Mouse (Mus musculus) neural tube, embryonic 14.5 days (tissue): ENCODE measurements around the gene Hoga1. TPM values are rescaled to one million over a fixed set of nuclear protein-coding genes. Genes with fewer than 3 reads are reported as not detected.

Source experiments
- ATAC-seq: fragments of 200-750 bp; cut with Nextera tagmentation; 2 replicates; pipeline ENCODE4 v1.8.0; 2017; ENCODE audit warnings: low read depth, mild to moderate bottlenecking, moderate TSS enrichment, moderate library complexity
- H3K27ac ChIP-seq: fragments of 300-500 bp; sonication (generic); 2 replicates; pipeline ENCODE4 v1.5.1; 2014; ENCODE audit warnings: low read depth, mild to moderate bottlenecking, control low read depth, low read length, moderate library complexity, mixed read lengths
- H3K27me3 ChIP-seq: fragments of 300-500 bp; sonication (generic); 2 replicates; pipeline ENCODE4 v1.6.1; 2014; ENCODE audit warnings: low read length; ENCODE audit not compliant: control insufficient read depth, insufficient read depth
- H3K36me3 ChIP-seq: fragments of 300-500 bp; sonication (generic); 2 replicates; pipeline ENCODE4 v1.6.1; 2014; ENCODE audit warnings: low read length, mixed read lengths; ENCODE audit not compliant: control insufficient read depth, insufficient read depth
- H3K4me1 ChIP-seq: fragments of 300-500 bp; sonication (generic); 2 replicates; pipeline ENCODE4 v1.6.1; 2014; ENCODE audit warnings: low read length; ENCODE audit not compliant: control insufficient read depth, insufficient read depth
- H3K4me2 ChIP-seq: fragments of 300-500 bp; sonication (generic); 2 replicates; pipeline ENCODE4 v1.6.1; 2014; ENCODE audit warnings: mild to moderate bottlenecking, low read depth, low read length, control low read depth
- H3K4me3 ChIP-seq: fragments of 300-500 bp; sonication (generic); 2 replicates; pipeline ENCODE4 v1.5.1; 2014; ENCODE audit warnings: low read depth, low read length, control low read depth, mixed read lengths
- H3K9ac ChIP-seq: fragments of 300-500 bp; sonication (generic); replicated peaks from 2 replicates; pipeline ENCODE4 v1.6.1; 2014; ENCODE audit warnings: low read depth, mild to moderate bottlenecking, control low read depth, low read length, mixed read lengths
- H3K9me3 ChIP-seq: fragments of 300-500 bp; sonication (generic); 2 replicates; pipeline ENCODE4 v1.6.1; 2016; ENCODE audit warnings: low read length; ENCODE audit not compliant: control insufficient read depth
- WGBS: fragments of 180-500 bp; shearing (Covaris S2); extraction: QIAGEN DNeasy Blood & Tissue Kit; methylation state at CpG from one replicate; pipeline ENCODE4 v1.1.7; 2014; 5-methylcytosine and 5-hydroxymethylcytosine counted together
- polyA plus RNA-seq: library from polyadenylated mRNA; unstranded; fragments of >200 nt; fragmentation: Nextera tagmentation; extraction: Ambion mirVana; gene quantifications from 2 replicates; pipeline ENCODE4 v1.2.1, GENCODE M21; 2014

The Hoga1 gene
- polyA plus RNA-seq, 1 experiment from 2014 or later = 1.7 TPM

DNA sequence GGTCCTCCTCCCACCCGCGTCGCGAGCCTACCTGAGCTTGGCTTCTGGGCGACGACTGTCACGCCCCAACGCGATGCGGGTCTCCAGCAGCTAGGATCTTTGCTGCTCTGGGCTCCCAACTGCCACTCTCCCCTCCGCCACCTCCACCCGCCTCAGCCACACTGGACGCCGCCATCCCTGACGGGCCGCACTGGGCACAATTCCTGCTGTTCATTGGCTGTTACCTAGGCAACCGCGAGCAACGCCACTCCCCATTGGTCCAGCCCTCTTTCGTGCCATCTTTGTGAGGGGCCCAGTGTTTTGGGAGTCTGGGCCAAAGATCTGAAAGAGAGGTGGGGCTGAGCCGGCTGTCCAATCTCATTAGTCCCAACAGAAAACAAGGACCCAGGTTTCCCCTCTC, 40.8 kb downstream of the Hoga1 start, which contains the start of gene Morn4:
TSS of gene Morn4 (minus strand) at position 192 of the 400 bp plus-strand sequence.
- Histone ChIP-seq H3K36me3 (no peaks in the 10 kb centered on the region), H3K4me2 (peak within 1 kb of the TSS; percentile 66), H3K27me3 (no peaks in the 10 kb centered on the region; the same call in 1 of the 2 replicates), H3K27ac (peak within 1 kb of the TSS; percentile 62), H3K4me3 (peak within 1 kb of the TSS; percentile 72), H3K9ac (peak within 1 kb of the TSS; percentile 73), H3K9me3 (no peaks in the 10 kb centered on the region), H3K4me1 (peaks cover 5% of the 10 kb centered on the region)
- WGBS = under 1% methylated on average over 21 of the region's 21 CpGs
- peak; percentile 87 for ATAC-seq

GRCm38 (mm10) chr19:42089103-42089747, 43.8 kb downstream of the Hoga1 start:
- H3K27me3 ChIP-seq = no peaks in the 10 kb centered on the region; the same call in 1 of the 2 replicates
- peaks cover 18% of the 10 kb centered on the region for H3K4me1 ChIP-seq
- peak overlapping the region; percentile 91 for H3K4me3 ChIP-seq
- WGBS = 21% methylated on average over 14 of the region's 14 CpGs
- H3K9ac ChIP-seq = no peak overlapping the region
- peak overlapping the region; percentile 72 for H3K27ac ChIP-seq
- no peak for ATAC-seq
- no peaks in the 10 kb centered on the region for H3K9me3 ChIP-seq
- H3K4me2 ChIP-seq = peak overlapping the region; percentile 64
- H3K36me3 ChIP-seq = peaks cover 5% of the 10 kb centered on the region; the same call in 1 of the 2 replicates

DNA sequence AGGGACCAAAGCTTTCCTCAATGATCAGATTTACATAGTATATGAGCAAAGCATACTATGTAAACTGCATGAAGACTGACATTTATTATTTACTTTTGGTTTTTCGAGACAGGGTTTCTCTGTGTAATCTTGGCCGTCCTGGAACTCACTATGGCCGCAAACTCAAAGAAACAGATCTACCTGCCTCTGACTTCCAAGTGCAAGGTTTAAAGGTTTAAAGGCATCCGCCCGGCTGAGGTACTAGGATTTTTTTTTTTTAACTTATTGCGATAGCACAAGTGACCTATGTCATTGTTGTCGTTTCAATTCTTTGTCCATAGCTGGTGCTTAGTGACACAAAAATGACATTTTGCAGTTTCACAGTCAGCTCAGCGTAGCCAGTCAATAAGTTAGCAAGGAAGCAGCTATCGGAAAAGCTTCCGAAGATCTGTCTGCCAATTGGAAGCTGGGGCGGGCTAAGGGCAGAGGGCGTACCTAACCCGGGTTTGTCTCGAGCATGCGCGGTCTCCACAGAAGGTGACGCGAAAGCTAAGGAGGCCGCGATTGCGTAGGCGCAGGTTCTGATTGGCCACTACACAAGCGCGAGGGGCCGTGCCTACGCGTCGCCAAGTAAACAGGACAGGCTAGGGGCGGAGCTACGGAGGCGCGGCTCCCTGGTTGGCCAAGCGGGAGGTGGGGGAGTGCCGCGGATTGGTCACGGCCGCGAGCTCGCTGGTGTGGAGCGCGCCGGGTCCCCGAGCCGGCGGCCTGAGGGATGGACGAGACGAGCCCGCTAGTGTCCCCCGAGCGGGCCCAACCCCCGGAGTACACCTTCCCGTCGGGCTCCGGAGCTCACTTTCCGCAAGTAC, 44.6 kb downstream of the Hoga1 start, which contains the start of gene Pi4k2a:
TSS of gene Pi4k2a (plus strand) at position 723 of the 848 bp plus-strand sequence.
- peak within 1 kb of the TSS; percentile 89 for H3K27ac ChIP-seq
- ATAC-seq = peak; percentile 97
- no peaks in the 10 kb centered on the region for H3K9me3 ChIP-seq
- H3K4me2 ChIP-seq = peak within 1 kb of the TSS; percentile 73
- WGBS = under 1% methylated on average over 55 of the region's 55 CpGs
- peak within 1 kb of the TSS; percentile 91 for H3K4me3 ChIP-seq
- H3K27me3 ChIP-seq = no peaks in the 10 kb centered on the region; the same call in 1 of the 2 replicates
- peak within 1 kb of the TSS; percentile 87 for H3K9ac ChIP-seq
- H3K4me1 ChIP-seq = peaks cover 18% of the 10 kb centered on the region
- peaks cover 5% of the 10 kb centered on the region; the same call in 1 of the 2 replicates for H3K36me3 ChIP-seq

DNA sequence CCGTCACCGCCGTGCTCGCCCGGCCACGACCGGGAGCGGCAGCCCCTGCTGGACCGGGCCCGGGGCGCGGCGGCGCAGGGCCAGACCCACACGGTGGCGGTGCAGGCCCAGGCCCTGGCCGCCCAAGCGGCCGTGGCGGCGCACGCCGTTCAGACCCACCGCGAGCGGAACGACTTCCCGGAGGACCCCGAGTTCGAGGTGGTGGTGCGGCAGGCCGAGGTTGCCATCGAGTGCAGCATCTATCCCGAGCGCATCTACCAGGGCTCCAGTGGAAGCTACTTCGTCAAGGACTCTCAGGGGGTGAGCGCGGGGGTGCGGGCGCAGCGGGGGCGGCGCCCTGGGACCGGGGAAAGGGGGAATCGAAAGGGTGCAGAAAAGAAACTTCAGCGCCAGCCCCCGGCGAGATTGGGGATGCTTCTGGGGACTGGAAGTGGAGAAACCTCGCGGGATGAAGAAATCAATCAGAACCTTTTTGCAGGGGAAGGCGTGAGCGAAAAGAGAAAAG, 45.3 kb downstream of the Hoga1 start:
- WGBS = under 1% methylated on average over 52 of the region's 52 CpGs
- peak overlapping the region; percentile 89 for H3K27ac ChIP-seq
- no peaks in the 10 kb centered on the region; the same call in 1 of the 2 replicates for H3K27me3 ChIP-seq
- peak; percentile 68 for ATAC-seq
- H3K4me1 ChIP-seq = peaks cover 15% of the 10 kb centered on the region
- no peaks in the 10 kb centered on the region for H3K9me3 ChIP-seq
- H3K36me3 ChIP-seq = peaks cover 5% of the 10 kb centered on the region; the same call in 1 of the 2 replicates
- peak overlapping the region; percentile 87 for H3K9ac ChIP-seq
- H3K4me2 ChIP-seq = peak overlapping the region; percentile 73
- peak overlapping the region; percentile 91 for H3K4me3 ChIP-seq

- Histone ChIP-seq H3K4me1 (no peaks in the 10 kb centered on the region), H3K9ac (no peak overlapping the region), H3K4me2 (no peak overlapping the region), H3K36me3 (0 out of 2 replicates have a peak, but pooled peaks cover 4% of the 10 kb centered on the region), H3K27me3 (no peaks in the 10 kb centered on the region), H3K4me3 (no peak overlapping the region), H3K9me3 (no peaks in the 10 kb centered on the region), H3K27ac (no peak overlapping the region)
- 93% methylated on average over 3 of the region's 3 CpGs for WGBS
- no peak for ATAC-seq
Measured at GRCm38 (mm10) chr19:42099406-42099805, 54.0 kb downstream of the Hoga1 start.

GRCm38 (mm10) chr19:42104681-42105080, 59.3 kb downstream of the Hoga1 start:
- no peak overlapping the region for H3K27ac ChIP-seq
- H3K36me3 ChIP-seq = peaks cover 17% of the 10 kb centered on the region; the same call in 1 of the 2 replicates
- no peak for ATAC-seq
- 95% methylated on average over 9 of the region's 9 CpGs for WGBS
- H3K4me2 ChIP-seq = no peak overlapping the region
- no peak overlapping the region for H3K9ac ChIP-seq
- no peak overlapping the region for H3K4me3 ChIP-seq
- H3K27me3 ChIP-seq = no peaks in the 10 kb centered on the region
- H3K9me3 ChIP-seq = no peaks in the 10 kb centered on the region
- no peaks in the 10 kb centered on the region for H3K4me1 ChIP-seq

GRCm38 (mm10) chr19:42115783-42116335, 70.4 kb downstream of the Hoga1 start:
- WGBS = 91% methylated on average over 4 of the region's 4 CpGs

GRCm38 (mm10) chr19:42118142-42118541, 72.7 kb downstream of the Hoga1 start:
- Histone ChIP-seq H3K27ac (no peak overlapping the region), H3K9me3 (no peaks in the 10 kb centered on the region), H3K27me3 (no peaks in the 10 kb centered on the region), H3K9ac (no peak overlapping the region), H3K36me3 (peaks cover 59% of the 10 kb centered on the region), H3K4me2 (no peak overlapping the region), H3K4me1 (no peaks in the 10 kb centered on the region), H3K4me3 (no peak overlapping the region)
- ATAC-seq = no peak
- 97% methylated on average over 9 of the region's 9 CpGs for WGBS

More at GRCm38 (mm10) chr19:42115783-42116335, 70.4 kb downstream of the Hoga1 start:
- H3K4me2 ChIP-seq = no peak overlapping the region
- ATAC-seq = no peak
- peaks cover 49% of the 10 kb centered on the region for H3K36me3 ChIP-seq
- H3K4me3 ChIP-seq = no peak overlapping the region
- H3K27ac ChIP-seq = no peak overlapping the region
- no peaks in the 10 kb centered on the region for H3K27me3 ChIP-seq
- no peak overlapping the region for H3K9ac ChIP-seq
- no peaks in the 10 kb centered on the region for H3K9me3 ChIP-seq
- H3K4me1 ChIP-seq = no peaks in the 10 kb centered on the region
